Mouse (Mus musculus) forebrain, embryonic 10.5 days (tissue): ENCODE data around the gene Gm4869. TPM values are rescaled to one million over a fixed set of nuclear protein-coding genes. Genes with fewer than 3 reads are reported as not detected.
"Not testable (repeated sequence)": the region's sequence is repeated elsewhere in the genome, so short reads cannot be mapped to it uniquely, and the experiment has no call there.

Experiments
- DNase-seq: peaks from one replicate; pipeline ENCODE4 v3.0.0-alpha.2; 2017; ENCODE audit warnings: low spot score; ENCODE audit errors: extremely low spot score
- H3K27ac ChIP-seq: fragments of 300-500 bp; sonication (generic); 2 replicates; pipeline ENCODE4 v1.5.1; 2016; ENCODE audit warnings: mild to moderate bottlenecking
- H3K27me3 ChIP-seq: fragments of 300-500 bp; sonication (generic); 2 replicates; pipeline ENCODE4 v1.6.1; 2016; ENCODE audit warnings: mild to moderate bottlenecking; ENCODE audit not compliant: poor library complexity, severe bottlenecking
- H3K36me3 ChIP-seq: fragments of 300-500 bp; sonication (generic); replicated peaks from 2 replicates; pipeline ENCODE4 v1.6.1; 2016; ENCODE audit warnings: mild to moderate bottlenecking, moderate library complexity
- H3K4me1 ChIP-seq: fragments of 300-500 bp; sonication (generic); 2 replicates; pipeline ENCODE4 v1.6.1; 2016
- H3K4me3 ChIP-seq: fragments of 300-500 bp; sonication (generic); 2 replicates; pipeline ENCODE4 v1.5.1; 2016; ENCODE audit warnings: mild to moderate bottlenecking, moderate library complexity
- H3K9me3 ChIP-seq: fragments of 300-500 bp; sonication (generic); 2 replicates; pipeline ENCODE4 v1.6.1; 2016; ENCODE audit warnings: mild to moderate bottlenecking, moderate library complexity
- WGBS: fragments of 180-500 bp; shearing (Covaris S2); methylation state at CpG from one replicate; pipeline ENCODE4 v1.1.7; 2016; 5-methylcytosine and 5-hydroxymethylcytosine counted together
- polyA plus RNA-seq: library from polyadenylated mRNA; unstranded; fragments of >200 nt; fragmentation: Nextera tagmentation; extraction: Ambion mirVana; gene quantifications from 2 replicates; pipeline ENCODE4 v1.2.1, GENCODE M21; 2016

The Gm4869 gene
- polyA plus RNA-seq, 1 experiment from 2014 or later: not detected

GRCm38 (mm10) chr5:140425016-140425783 lies 20.2 kb upstream of the Gm4869 start:
- Histone ChIP-seq H3K4me1 (peaks cover 22% of the 10 kb centered on the region), H3K4me3 (no peak overlapping the region), H3K27me3 (no peaks in the 10 kb centered on the region), H3K36me3 (peaks cover 91% of the 10 kb centered on the region), H3K9me3 (peaks cover 11% of the 10 kb centered on the region; the same call in 1 of the 2 replicates), H3K27ac (no peak overlapping the region)
- WGBS: 96% methylated on average over 17 of the region's 17 CpGs
- no peak for DNase-seq

- not testable (repeated sequence) for H3K27ac ChIP-seq, H3K9me3 ChIP-seq, H3K4me3 ChIP-seq, H3K27me3 ChIP-seq, DNase-seq, H3K4me1 ChIP-seq
- no CpG with 5 or more reads among the region's 6 CpGs for WGBS
- H3K36me3 ChIP-seq: peaks cover 95% of the 10 kb centered on the region
Observed at GRCm38 (mm10) chr5:140439117-140439516, 6.3 kb upstream of the Gm4869 start.

GRCm38 (mm10) chr5:140441406-140441805 lies 4.0 kb upstream of the Gm4869 start:
- Histone ChIP-seq H3K27ac (no peak overlapping the region), H3K4me1 (no peaks in the 10 kb centered on the region), H3K9me3 (no peaks in the 10 kb centered on the region), H3K4me3 (no peak overlapping the region), H3K36me3 (peaks cover 95% of the 10 kb centered on the region), H3K27me3 (no peaks in the 10 kb centered on the region)
- no peak for DNase-seq
- 89% methylated on average over 3 of the region's 3 CpGs for WGBS

GRCm38 (mm10) chr5:140444012-140444411 lies 1.4 kb upstream of the Gm4869 start:
- Histone ChIP-seq H3K4me1 (no peaks in the 10 kb centered on the region), H3K4me3 (no peak overlapping the region), H3K9me3 (no peaks in the 10 kb centered on the region), H3K27ac (no peak overlapping the region), H3K27me3 (no peaks in the 10 kb centered on the region), H3K36me3 (peaks cover 82% of the 10 kb centered on the region)
- 92% methylated on average over 4 of the region's 4 CpGs for WGBS
- DNase-seq: no peak

GRCm38 (mm10) chr5:140446054-140446453 lies 609 bp downstream of the Gm4869 start:
- DNase-seq: no peak
- Histone ChIP-seq H3K4me3 (no peak overlapping the region), H3K9me3 (no peaks in the 10 kb centered on the region), H3K27ac (no peak overlapping the region), H3K36me3 (peaks cover 63% of the 10 kb centered on the region), H3K27me3 (no peaks in the 10 kb centered on the region), H3K4me1 (no peaks in the 10 kb centered on the region)
- WGBS: 82% methylated on average over 7 of the region's 7 CpGs

- Histone ChIP-seq H3K36me3 (no peaks in the 10 kb centered on the region), H3K9me3 (no peaks in the 10 kb centered on the region), H3K27ac (no peak overlapping the region), H3K4me3 (no peak overlapping the region), H3K27me3 (no peaks in the 10 kb centered on the region), H3K4me1 (no peaks in the 10 kb centered on the region)
- no peak for DNase-seq
Observed at GRCm38 (mm10) chr5:140454488-140454887, 9.0 kb downstream of the Gm4869 start.

GRCm38 (mm10) chr5:140455466-140455865 lies 10.0 kb downstream of the Gm4869 start:
- no peaks in the 10 kb centered on the region for H3K27me3 ChIP-seq
- H3K4me1 ChIP-seq: no peaks in the 10 kb centered on the region
- no peak for DNase-seq
- no peaks in the 10 kb centered on the region for H3K36me3 ChIP-seq
- H3K27ac ChIP-seq: no peak overlapping the region
- no peak overlapping the region for H3K4me3 ChIP-seq
- no peaks in the 10 kb centered on the region for H3K9me3 ChIP-seq
- WGBS: 81% methylated on average over 2 of the region's 2 CpGs

- Histone ChIP-seq H3K4me3 (no peak overlapping the region), H3K36me3 (peaks cover 4% of the 10 kb centered on the region; the same call in 1 of the 2 replicates), H3K4me1 (peaks cover 4% of the 10 kb centered on the region; the same call in 1 of the 2 replicates), H3K27me3 (no peaks in the 10 kb centered on the region), H3K27ac (no peak overlapping the region), H3K9me3 (peaks cover 21% of the 10 kb centered on the region)
- no peak for DNase-seq
- WGBS: 85% methylated on average over 3 of the region's 3 CpGs
Observed at GRCm38 (mm10) chr5:140461476-140461875, 16.0 kb downstream of the Gm4869 start.

- 86% methylated on average over 2 of the region's 2 CpGs for WGBS
- H3K4me1 ChIP-seq, H3K27me3 ChIP-seq, H3K4me3 ChIP-seq, DNase-seq, H3K36me3 ChIP-seq, H3K27ac ChIP-seq: not testable (repeated sequence)
- peaks cover 21% of the 10 kb centered on the region for H3K9me3 ChIP-seq
Observed at GRCm38 (mm10) chr5:140463151-140463550, 17.7 kb downstream of the Gm4869 start.

GRCm38 (mm10) chr5:140464943-140465342 lies 19.5 kb downstream of the Gm4869 start:
- Histone ChIP-seq H3K27me3 (no peaks in the 10 kb centered on the region), H3K27ac (no peak overlapping the region), H3K4me1 (peaks cover 4% of the 10 kb centered on the region; the same call in 1 of the 2 replicates), H3K36me3 (peaks cover 4% of the 10 kb centered on the region; the same call in 1 of the 2 replicates), H3K4me3 (no peak overlapping the region), H3K9me3 (peaks cover 21% of the 10 kb centered on the region)
- 77% methylated on average over 2 of the region's 2 CpGs for WGBS
- DNase-seq: no peak

- Histone ChIP-seq H3K4me1 (no peaks in the 10 kb centered on the region), H3K27me3 (no peaks in the 10 kb centered on the region), H3K4me3 (no peak overlapping the region), H3K36me3 (no peaks in the 10 kb centered on the region), H3K9me3 (no peaks in the 10 kb centered on the region; the same call in 1 of the 2 replicates), H3K27ac (no peak overlapping the region)
- WGBS: 88% methylated on average over 3 of the region's 3 CpGs
- no peak for DNase-seq
Observed at GRCm38 (mm10) chr5:140472336-140472735, 26.9 kb downstream of the Gm4869 start.

- no peaks in the 10 kb centered on the region for H3K9me3 ChIP-seq
- no peaks in the 10 kb centered on the region for H3K36me3 ChIP-seq
- H3K4me3 ChIP-seq: no peak overlapping the region
- DNase-seq: no peak
- no peaks in the 10 kb centered on the region for H3K27me3 ChIP-seq
- H3K4me1 ChIP-seq: no peaks in the 10 kb centered on the region
- WGBS: 84% methylated on average over 4 of the region's 4 CpGs
- no peak overlapping the region for H3K27ac ChIP-seq
Observed at GRCm38 (mm10) chr5:140481458-140481857, 36.0 kb downstream of the Gm4869 start.

- Histone ChIP-seq H3K4me1 (peaks cover 9% of the 10 kb centered on the region), H3K9me3 (no peaks in the 10 kb centered on the region), H3K27me3 (peaks cover 8% of the 10 kb centered on the region; the same call in 1 of the 2 replicates), H3K36me3 (no peaks in the 10 kb centered on the region), H3K4me3 (no peak overlapping the region), H3K27ac (no peak overlapping the region)
- DNase-seq: no peak
- WGBS: 70% methylated on average over 6 of the region's 6 CpGs
Observed at GRCm38 (mm10) chr5:140491142-140491541, 45.7 kb downstream of the Gm4869 start.
